Mouse (Mus musculus): ENCODE results near the gene Gm3002. TPM values are rescaled to one million over a fixed set of nuclear protein-coding genes. Genes with fewer than 3 reads are reported as not detected.
"Not testable (repeated sequence)": the region's sequence is repeated elsewhere in the genome, so short reads cannot be mapped to it uniquely, and the experiment has no call there.

The Gm3002 gene
- total RNA-seq (2021), result 1 to 10 TPM in 1 of 2 experiments, under 1 TPM in 1; 0.61 to 1.7 TPM
- long read RNA-seq, experiment 1, partial matches to known transcripts, result 0 of 2 reads
- long read RNA-seq, experiment 1, other reads (novel, unspliced or antisense), result 2 of 2 reads
- long read RNA-seq, experiment 2, result 0 reads

DNA sequence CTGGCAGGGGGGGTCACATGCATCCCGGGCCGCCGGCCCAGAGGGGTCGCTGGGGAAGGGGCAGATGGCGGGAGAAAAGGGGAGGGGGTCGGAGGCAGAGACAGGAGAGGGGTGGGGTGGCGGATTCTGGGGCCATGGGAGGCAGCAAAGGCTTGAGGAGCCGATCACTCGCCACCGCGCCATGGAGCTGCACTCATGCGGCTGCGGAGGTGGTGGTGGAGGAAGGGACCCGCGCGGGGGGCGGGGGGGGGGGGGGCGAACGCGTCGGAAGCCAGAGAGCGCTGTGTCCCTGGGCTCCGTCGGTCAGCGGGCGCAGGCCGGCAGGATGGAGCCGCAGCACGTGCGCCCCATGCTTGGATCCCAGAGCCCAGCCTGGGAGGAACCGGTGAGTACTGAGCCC lies at the start of gene Gm3002:
TSS of gene Gm3002 (plus strand) at position 301 of the 400 bp plus-strand sequence.
- not testable (repeated sequence) for DNase-seq (ENCODE audit: low spot score in 2 of 2)

DNA sequence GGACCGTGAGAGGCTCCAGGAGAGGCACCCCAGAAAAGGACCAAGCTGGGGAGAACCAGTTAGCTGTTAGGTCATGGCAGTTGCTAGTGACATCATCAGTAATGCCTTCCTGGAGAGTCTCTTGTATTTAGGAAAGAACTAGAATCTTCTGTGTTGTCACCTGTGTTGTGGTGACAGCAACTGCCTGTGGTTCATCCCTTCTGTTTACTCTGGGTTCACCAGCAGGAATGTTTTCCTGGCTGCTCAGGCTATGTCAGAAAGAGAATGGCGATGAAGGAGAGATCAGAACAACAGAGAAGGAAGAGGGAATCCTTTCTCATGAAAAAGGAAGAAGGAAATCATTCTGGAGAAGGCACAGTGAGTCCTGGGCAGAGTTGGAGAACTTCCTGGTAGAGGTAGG lies 36.1 kb downstream of the Gm3002 start, which contains the start of gene Gm3033:
TSS of gene Gm3033 (plus strand) at position 301 of the 400 bp plus-strand sequence.
- DNase-seq (ENCODE audit: low spot score in 2 of 2), result not testable (repeated sequence)

DNA sequence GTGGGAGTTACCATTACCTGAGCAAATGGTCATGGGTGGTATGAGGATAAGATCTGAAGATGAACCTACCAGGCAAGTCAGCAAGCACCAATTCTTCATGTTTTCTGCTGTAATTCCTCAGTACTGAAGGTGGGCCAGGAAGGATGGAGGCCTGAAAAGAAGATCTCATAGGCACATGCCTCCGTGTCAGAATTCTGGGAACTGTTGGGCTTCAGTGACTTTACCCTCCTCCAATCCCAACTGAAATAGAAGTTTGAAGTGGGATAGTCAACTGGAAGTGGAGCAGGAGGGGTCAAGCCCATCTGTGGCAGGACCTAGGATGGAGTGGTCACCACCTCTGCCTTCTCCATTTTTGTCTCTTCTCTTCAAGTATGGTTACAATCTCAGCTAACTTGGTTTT lies 74.0 kb downstream of the Gm3002 start, which contains the start of gene Gm2916:
TSS of gene Gm2916 (plus strand) at position 301 of the 400 bp plus-strand sequence.
- DNase-seq (ENCODE audit: low spot score in 2 of 2), result not testable (repeated sequence)

DNA sequence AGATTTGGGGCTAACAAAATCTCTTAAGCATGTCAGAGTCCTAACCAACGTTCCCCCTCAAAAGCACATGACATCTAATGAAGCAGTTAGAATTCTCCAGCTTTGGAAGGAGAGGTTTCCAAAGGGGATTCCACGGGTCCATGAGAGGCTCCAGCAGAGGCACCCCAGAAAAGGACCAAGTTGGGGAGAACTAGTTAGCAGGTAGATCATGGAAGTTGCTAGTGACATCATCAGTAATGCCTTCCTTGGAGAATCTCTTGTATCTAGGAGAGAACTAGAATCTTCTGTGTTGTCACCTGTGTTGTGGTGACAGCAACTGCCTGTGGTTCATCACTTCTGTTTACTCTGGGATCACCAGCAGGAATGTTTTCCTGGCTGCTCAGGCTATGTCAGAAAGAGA lies 121.6 kb downstream of the Gm3002 start, which contains the start of gene Gm3029:
TSS of gene Gm3029 (plus strand) at position 301 of the 400 bp plus-strand sequence.
- DNase-seq (ENCODE audit: low spot score in 2 of 2), result not testable (repeated sequence)

DNA sequence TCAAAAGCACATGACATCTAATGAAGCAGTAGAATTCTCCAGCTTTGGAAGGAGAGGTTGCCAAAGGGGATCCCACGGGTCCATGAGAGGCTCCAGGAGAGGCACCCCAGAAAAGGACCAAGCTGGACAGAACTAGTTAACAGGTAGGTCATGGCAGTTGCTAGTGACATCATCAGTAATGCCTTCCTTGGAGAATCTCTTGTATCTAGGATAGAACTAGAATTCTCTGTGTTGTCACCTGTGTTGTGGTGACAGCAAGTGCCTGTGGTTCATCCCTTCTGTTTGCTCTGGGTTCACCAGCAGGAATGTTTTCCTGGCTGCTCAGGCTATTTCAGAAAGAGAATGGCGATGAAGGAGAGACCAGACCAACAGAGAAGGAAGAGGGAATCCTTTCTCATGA lies 153.4 kb downstream of the Gm3002 start, which contains the start of gene Gm3095:
TSS of gene Gm3095 (plus strand) at position 301 of the 400 bp plus-strand sequence.
- not testable (repeated sequence) for DNase-seq (ENCODE audit: low spot score in 2 of 2)

DNA sequence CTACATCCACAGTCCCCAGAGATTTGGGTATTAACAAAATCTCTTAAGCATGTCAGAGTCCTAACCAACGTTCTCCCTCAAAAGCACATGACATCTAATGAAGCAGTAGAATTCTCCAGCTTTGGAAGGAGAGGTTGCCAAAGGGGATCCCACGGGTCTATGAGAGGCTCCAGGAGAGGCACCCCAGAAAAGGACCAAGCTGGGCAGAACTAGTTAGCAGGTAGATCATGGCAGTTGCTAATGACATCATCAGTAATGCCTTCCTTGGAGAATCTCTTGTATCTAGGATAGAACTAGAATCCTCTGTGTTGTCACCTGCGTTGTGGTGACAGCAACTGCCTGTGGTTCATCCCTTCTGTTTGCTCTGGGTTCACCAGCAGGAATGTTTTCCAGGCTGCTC lies 188.2 kb downstream of the Gm3002 start, which contains the start of gene Gm3099:
TSS of gene Gm3099 (plus strand) at position 301 of the 400 bp plus-strand sequence.
- not testable (repeated sequence) for DNase-seq (ENCODE audit: low spot score in 2 of 2)

Other genes starting within 250 kb of the Gm3002 start
- not detected for gene Gm3012, start 175.6 kb upstream of the Gm3002 start, total RNA-seq (2021)
- gene Gm3020, start 158.0 kb upstream of the Gm3002 start, total RNA-seq (2021), result 1 to 10 TPM; 1.2 to 3.4 TPM
- gene Gm3043, start 121.3 kb upstream of the Gm3002 start, total RNA-seq (2021), result not detected
- gene Gm3033, start 36.2 kb downstream of the Gm3002 start, total RNA-seq (2021), result not detected
- not detected for gene Gm2916, start 74.1 kb downstream of the Gm3002 start, total RNA-seq (2021)
- not detected for gene Gm3029, start 121.7 kb downstream of the Gm3002 start, total RNA-seq (2021)
- gene Gm3095, start 153.5 kb downstream of the Gm3002 start, total RNA-seq (2021), result under 1 TPM; 0.30 to 0.56 TPM
- not detected for gene Gm3099, start 188.3 kb downstream of the Gm3002 start, total RNA-seq (2021)
- gene Gm5796, start 213.9 kb downstream of the Gm3002 start, total RNA-seq (2021), result 1 to 10 TPM; 2.4 to 2.6 TPM